Mouse (Mus musculus): ENCODE measurements around the gene Ninj1. TPM values are rescaled to one million over a fixed set of nuclear protein-coding genes. Genes with fewer than 3 reads are reported as not detected.

The Ninj1 gene
- polyA plus RNA-seq, 1 experiment from 2014 or later, result 20.4 TPM

DNA sequence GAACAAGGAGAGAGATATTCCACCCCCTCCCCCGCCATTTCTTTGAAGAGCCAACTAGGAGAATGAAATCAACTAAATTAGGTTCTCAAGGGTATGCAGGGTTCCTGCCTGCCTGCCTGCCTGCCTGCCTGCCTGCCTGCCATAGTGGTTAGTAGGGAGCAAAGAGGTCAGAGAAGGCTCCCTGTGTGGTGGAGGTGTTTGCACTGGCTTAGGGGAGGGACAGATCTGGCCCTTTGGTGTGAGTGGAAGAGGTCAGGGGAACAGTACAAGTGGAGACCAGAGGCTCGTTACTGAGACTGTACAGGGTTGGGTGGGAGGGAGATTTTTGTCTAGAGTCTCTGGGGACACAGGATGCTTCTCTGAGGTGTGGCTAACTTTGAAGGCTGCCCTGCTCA lies 1.7 kb downstream of the Ninj1 start:
- Histone ChIP-seq H3K27me3 (ENCODE audit: control insufficient read depth, insufficient read depth, low read length) (no peaks in the 10 kb centered on the region), H3K27ac (ENCODE audit: low read depth, low read length) (no peak overlapping the region), H3K9ac (ENCODE audit: low read length) (no peak overlapping the region), H3K9me3 (ENCODE audit: control insufficient read depth, low read length) (no peaks in the 10 kb centered on the region), H3K4me1 (ENCODE audit: control insufficient read depth, insufficient read depth, low read length) (peaks cover 18% of the 10 kb centered on the region), H3K4me2 (ENCODE audit: low read depth) (no peak overlapping the region), H3K36me3 (ENCODE audit: control insufficient read depth, insufficient read depth, low read length) (no peaks in the 10 kb centered on the region), H3K4me3 (ENCODE audit: low read depth, low read length) (no peak overlapping the region)
- WGBS, result 58% methylated on average over 2 of the region's 2 CpGs
- ATAC-seq (ENCODE audit: insufficient read depth, low FRiP score, low TSS enrichment) (no peak), DNase-seq (ENCODE audit: low spot score) (no peak)

DNA sequence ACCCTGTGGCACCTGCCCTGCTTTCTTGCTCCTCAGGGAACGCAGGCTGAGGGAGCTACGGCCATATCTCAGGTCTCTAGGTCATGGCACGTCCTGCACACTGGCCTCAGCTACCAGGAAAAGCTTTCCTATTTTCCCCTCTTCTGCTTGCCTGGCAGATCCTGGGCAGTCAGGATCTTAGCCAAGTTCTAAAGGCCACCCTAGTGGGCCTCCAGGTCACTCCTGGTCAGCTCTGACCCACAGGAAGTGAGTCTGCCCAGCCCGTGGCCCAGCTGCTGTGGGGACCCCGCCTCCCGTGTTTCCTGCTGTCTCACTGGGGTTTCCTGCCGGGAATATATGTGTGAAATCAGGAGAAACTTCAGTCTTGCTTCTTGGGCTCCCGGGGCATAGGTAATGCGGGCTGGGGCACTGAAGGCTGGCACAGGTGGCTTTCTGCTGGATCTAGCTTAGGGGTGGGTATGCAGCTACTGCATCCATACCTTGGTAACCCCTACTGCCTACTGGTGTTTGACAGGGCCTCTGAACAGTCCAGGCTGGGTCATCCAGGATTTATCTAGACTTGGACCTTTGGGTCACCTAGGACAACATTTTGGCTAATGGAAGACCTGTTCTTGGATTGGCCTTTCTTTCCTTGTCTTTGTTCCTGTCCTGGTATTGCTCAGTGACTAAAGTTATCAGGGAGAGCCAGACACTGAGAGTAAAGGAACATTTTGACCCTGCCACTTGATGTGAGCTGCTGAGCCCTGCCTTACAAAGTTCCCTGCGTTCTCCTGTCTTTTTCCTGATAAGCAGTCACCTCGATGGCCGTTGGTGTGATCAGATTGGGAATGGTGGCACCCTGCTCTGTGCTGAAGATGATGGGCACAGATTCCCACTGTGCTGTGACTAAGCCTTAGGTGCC lies 2.9 kb downstream of the Ninj1 start:
- 76% methylated on average over 12 of the region's 12 CpGs for WGBS
- Histone ChIP-seq H3K9me3 (ENCODE audit: control insufficient read depth, low read length) (no peaks in the 10 kb centered on the region), H3K27ac (ENCODE audit: low read depth, low read length) (no peak overlapping the region), H3K9ac (ENCODE audit: low read length) (no peak overlapping the region), H3K27me3 (ENCODE audit: control insufficient read depth, insufficient read depth, low read length) (no peaks in the 10 kb centered on the region), H3K4me3 (ENCODE audit: low read depth, low read length) (no peak overlapping the region), H3K36me3 (ENCODE audit: control insufficient read depth, insufficient read depth, low read length) (no peaks in the 10 kb centered on the region), H3K4me2 (ENCODE audit: low read depth) (no peak overlapping the region), H3K4me1 (ENCODE audit: control insufficient read depth, insufficient read depth, low read length) (peaks cover 18% of the 10 kb centered on the region)
- no peak for DNase-seq (ENCODE audit: low spot score)
- ATAC-seq (ENCODE audit: insufficient read depth, low FRiP score, low TSS enrichment), result no peak

DNA sequence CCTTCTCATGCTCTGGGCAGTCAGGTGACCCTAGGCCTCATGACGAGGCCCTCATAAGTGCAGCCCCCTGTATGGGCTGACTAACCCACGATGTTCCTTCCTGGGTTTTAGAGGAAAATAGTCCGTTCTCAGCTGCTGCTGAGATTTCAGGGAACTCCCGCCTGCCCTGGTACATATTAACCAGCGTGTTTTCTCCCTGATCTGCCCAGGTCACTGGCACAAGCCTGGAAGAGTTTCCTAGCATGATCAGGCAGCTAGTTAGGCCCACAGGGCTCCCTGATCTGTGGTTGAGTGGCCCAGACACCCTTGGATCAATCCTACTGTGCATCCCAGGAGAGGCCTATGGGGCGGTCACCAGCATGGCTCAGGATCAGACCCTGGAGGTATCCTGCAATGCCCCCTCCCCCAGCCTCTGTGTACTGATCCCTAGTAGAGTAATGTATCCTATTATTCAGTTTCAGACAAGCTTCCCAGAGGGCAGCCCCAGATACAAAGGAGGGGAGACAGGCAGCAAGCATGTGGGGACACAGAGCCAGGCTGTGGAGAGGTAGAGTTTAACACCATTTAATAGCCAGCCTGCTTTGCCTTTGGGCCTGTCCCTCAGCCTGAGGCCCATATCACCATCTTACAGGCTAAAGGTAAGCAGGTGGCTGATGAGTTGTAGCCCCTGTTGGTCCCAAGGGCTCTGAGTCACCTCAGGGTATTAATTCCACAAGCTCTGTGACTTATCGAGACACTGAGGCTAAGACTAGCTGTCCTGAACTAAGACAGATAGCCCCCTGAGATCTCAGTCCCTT lies 3.8 kb downstream of the Ninj1 start:
- no peak for ATAC-seq (ENCODE audit: insufficient read depth, low FRiP score, low TSS enrichment)
- 79% methylated on average over 7 of the region's 7 CpGs for WGBS
- H3K27ac ChIP-seq (ENCODE audit: low read depth, low read length), result no peak overlapping the region

DNA sequence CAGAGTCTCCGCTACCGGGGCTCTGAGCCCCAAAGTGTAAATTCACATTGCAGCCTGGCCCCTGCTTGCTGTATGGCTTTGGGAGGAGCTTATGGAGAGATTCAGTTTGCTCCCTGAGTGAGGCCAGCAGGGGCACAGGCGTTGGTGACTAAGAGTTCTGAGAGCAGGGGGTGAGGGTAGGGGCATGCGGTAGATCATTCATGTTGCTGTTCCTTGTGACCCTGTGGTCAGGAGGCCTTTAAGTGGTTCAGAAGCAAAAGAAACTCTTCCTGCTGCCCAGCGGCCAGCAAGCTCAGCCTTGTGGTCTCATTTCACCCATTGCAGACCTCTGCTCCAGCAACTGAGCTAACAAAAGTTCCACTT lies 4.4 kb downstream of the Ninj1 start:
- Histone ChIP-seq H3K9ac (ENCODE audit: low read length) (no peak overlapping the region), H3K4me3 (ENCODE audit: low read depth, low read length) (no peak overlapping the region), H3K4me2 (ENCODE audit: low read depth) (no peak overlapping the region), H3K9me3 (ENCODE audit: control insufficient read depth, low read length) (no peaks in the 10 kb centered on the region), H3K27ac (ENCODE audit: low read depth, low read length) (no peak overlapping the region), H3K4me1 (ENCODE audit: control insufficient read depth, insufficient read depth, low read length) (peaks cover 18% of the 10 kb centered on the region), H3K36me3 (ENCODE audit: control insufficient read depth, insufficient read depth, low read length) (no peaks in the 10 kb centered on the region), H3K27me3 (ENCODE audit: control insufficient read depth, insufficient read depth, low read length) (no peaks in the 10 kb centered on the region)
- no peak for DNase-seq (ENCODE audit: low spot score)
- no peak for ATAC-seq (ENCODE audit: insufficient read depth, low FRiP score, low TSS enrichment)
- WGBS, result 58% methylated on average over 5 of the region's 5 CpGs

More for the DNA sequence above, 3.8 kb downstream of the Ninj1 start:
- H3K9ac ChIP-seq (ENCODE audit: low read length), result no peak overlapping the region; the same call in 1 of the 2 replicates
- no peak overlapping the region for H3K4me2 ChIP-seq (ENCODE audit: low read depth)
- peaks cover 18% of the 10 kb centered on the region for H3K4me1 ChIP-seq (ENCODE audit: control insufficient read depth, insufficient read depth, low read length)
- no peak overlapping the region for H3K4me3 ChIP-seq (ENCODE audit: low read depth, low read length)
- no peak for DNase-seq (ENCODE audit: low spot score)
- no peaks in the 10 kb centered on the region for H3K27me3 ChIP-seq (ENCODE audit: control insufficient read depth, insufficient read depth, low read length)
- no peaks in the 10 kb centered on the region for H3K9me3 ChIP-seq (ENCODE audit: control insufficient read depth, low read length)
- H3K36me3 ChIP-seq (ENCODE audit: control insufficient read depth, insufficient read depth, low read length), result no peaks in the 10 kb centered on the region

DNA sequence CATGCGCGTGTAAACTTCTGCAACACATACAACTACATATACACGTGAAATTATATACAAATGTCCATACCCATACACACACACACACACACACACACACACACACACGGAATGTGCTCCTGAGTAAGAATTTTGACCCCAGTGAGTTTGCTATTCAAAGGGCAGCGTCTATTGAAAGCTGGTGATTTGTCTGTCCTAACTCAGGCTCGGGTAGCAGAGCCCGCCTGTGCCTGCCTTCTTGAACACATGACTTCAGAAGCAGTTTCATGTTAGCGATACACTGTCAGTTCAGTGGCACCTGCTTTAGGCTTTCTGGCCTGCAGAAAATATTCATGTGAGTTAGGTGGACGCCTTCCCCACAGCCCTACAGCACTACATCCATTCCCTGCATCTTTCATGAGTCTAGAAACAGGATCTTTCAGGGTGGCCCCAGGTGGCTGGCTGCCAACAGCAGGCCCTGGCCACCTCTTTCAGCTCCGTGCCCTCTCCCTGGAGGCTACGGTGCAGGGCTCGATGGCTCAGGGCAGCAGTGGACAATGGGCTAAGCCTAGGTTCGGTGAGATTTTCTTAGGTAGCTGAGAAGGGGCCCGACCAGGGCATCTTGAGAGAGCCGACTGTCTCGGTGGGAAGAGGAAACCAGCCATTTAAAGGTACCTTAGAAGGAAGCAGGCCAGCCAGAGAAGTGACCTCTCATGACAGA lies 5.0 kb downstream of the Ninj1 start:
- ATAC-seq (ENCODE audit: insufficient read depth, low FRiP score, low TSS enrichment) (no peak), DNase-seq (ENCODE audit: low spot score) (no peak)
- Histone ChIP-seq H3K27ac (ENCODE audit: low read depth, low read length) (no peak overlapping the region), H3K9me3 (ENCODE audit: control insufficient read depth, low read length) (no peaks in the 10 kb centered on the region), H3K4me3 (ENCODE audit: low read depth, low read length) (no peak overlapping the region), H3K4me1 (ENCODE audit: control insufficient read depth, insufficient read depth, low read length) (peaks cover 14% of the 10 kb centered on the region), H3K27me3 (ENCODE audit: control insufficient read depth, insufficient read depth, low read length) (no peaks in the 10 kb centered on the region), H3K9ac (ENCODE audit: low read length) (no peak overlapping the region), H3K36me3 (ENCODE audit: control insufficient read depth, insufficient read depth, low read length) (no peaks in the 10 kb centered on the region), H3K4me2 (ENCODE audit: low read depth) (no peak overlapping the region)
- 84% methylated on average over 16 of the region's 16 CpGs for WGBS

DNA sequence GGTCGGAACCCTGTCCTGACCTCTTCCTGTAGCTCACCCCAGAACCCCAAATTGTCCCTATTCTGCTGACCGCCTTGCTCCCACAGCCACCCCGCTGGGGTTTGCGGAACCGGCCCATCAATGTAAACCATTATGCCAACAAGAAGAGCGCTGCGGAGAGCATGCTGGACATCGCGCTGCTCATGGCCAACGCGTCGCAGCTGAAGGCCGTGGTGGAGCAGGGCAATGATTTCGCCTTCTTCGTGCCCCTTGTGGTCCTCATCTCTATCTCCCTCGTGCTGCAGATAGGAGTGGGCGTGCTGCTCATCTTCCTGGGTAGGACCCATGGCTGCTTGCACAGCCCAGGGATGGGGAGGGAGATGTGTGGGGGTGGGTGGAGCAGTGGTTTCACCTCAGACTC lies 6.4 kb downstream of the Ninj1 start:
- Histone ChIP-seq H3K4me2 (ENCODE audit: low read depth) (no peak overlapping the region), H3K27ac (ENCODE audit: low read depth, low read length) (no peak overlapping the region), H3K9me3 (ENCODE audit: control insufficient read depth, low read length) (no peaks in the 10 kb centered on the region), H3K27me3 (ENCODE audit: control insufficient read depth, insufficient read depth, low read length) (no peaks in the 10 kb centered on the region), H3K36me3 (ENCODE audit: control insufficient read depth, insufficient read depth, low read length) (no peaks in the 10 kb centered on the region), H3K9ac (ENCODE audit: low read length) (no peak overlapping the region), H3K4me1 (ENCODE audit: control insufficient read depth, insufficient read depth, low read length) (peaks cover 11% of the 10 kb centered on the region), H3K4me3 (ENCODE audit: low read depth, low read length) (no peak overlapping the region)
- no peak for DNase-seq (ENCODE audit: low spot score)
- ATAC-seq (ENCODE audit: insufficient read depth, low FRiP score, low TSS enrichment), result no peak
- WGBS, result 95% methylated on average over 17 of the region's 17 CpGs

DNA sequence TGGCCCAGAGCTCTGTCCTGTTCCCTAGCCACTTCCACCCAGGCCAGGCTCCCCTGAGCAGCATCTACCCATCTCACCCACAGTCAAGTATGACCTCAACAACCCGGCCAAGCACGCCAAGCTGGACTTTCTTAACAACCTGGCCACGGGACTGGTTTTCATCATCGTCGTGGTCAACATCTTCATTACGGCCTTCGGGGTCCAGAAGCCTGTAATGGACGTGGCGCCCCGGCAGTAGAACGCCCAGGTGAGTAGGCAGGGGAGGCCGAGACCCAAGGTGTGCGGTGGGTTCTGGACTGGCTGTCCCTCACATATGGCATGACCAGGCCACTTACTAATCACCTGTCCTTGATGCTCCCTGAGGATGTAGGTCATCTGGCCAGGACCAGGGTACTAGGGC lies 7.5 kb downstream of the Ninj1 start:
- DNase-seq (ENCODE audit: low spot score), result no peak
- Histone ChIP-seq H3K4me3 (ENCODE audit: low read depth, low read length) (no peak overlapping the region), H3K4me2 (ENCODE audit: low read depth) (no peak overlapping the region), H3K27ac (ENCODE audit: low read depth, low read length) (no peak overlapping the region), H3K9ac (ENCODE audit: low read length) (no peak overlapping the region), H3K27me3 (ENCODE audit: control insufficient read depth, insufficient read depth, low read length) (no peaks in the 10 kb centered on the region), H3K36me3 (ENCODE audit: control insufficient read depth, insufficient read depth, low read length) (no peaks in the 10 kb centered on the region), H3K9me3 (ENCODE audit: control insufficient read depth, low read length) (no peaks in the 10 kb centered on the region), H3K4me1 (ENCODE audit: control insufficient read depth, insufficient read depth, low read length) (peaks cover 11% of the 10 kb centered on the region)
- WGBS, result 94% methylated on average over 13 of the region's 13 CpGs
- ATAC-seq (ENCODE audit: insufficient read depth, low FRiP score, low TSS enrichment), result no peak

DNA sequence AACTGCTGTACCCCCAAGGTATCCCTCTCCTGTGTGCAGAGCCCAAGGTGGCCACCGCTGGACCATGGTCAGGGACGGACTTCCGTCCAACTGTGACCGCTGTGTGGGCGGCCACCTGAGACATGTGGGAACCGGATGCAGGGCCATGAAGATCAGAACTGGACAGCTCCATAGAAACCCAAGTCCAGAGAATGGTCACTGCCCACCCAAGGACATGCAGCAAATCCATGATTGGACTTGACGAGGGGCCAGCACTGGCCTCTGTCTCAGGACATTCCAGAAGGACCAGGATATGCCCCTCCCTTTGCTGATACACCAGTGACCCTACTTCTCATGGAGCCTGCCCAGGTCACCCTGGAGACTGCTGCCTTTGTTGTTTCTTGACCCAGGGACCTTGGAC lies 8.4 kb downstream of the Ninj1 start:
- Histone ChIP-seq H3K9ac (ENCODE audit: low read length) (no peak overlapping the region), H3K36me3 (ENCODE audit: control insufficient read depth, insufficient read depth, low read length) (no peaks in the 10 kb centered on the region), H3K27me3 (ENCODE audit: control insufficient read depth, insufficient read depth, low read length) (no peaks in the 10 kb centered on the region), H3K4me2 (ENCODE audit: low read depth) (no peak overlapping the region), H3K9me3 (ENCODE audit: control insufficient read depth, low read length) (no peaks in the 10 kb centered on the region), H3K4me1 (ENCODE audit: control insufficient read depth, insufficient read depth, low read length) (peaks cover 11% of the 10 kb centered on the region), H3K27ac (ENCODE audit: low read depth, low read length) (no peak overlapping the region), H3K4me3 (ENCODE audit: low read depth, low read length) (no peak overlapping the region)
- 88% methylated on average over 7 of the region's 7 CpGs for WGBS
- ATAC-seq (ENCODE audit: insufficient read depth, low FRiP score, low TSS enrichment) (no peak), DNase-seq (ENCODE audit: low spot score) (no peak)
